Mouse (Mus musculus) neural tube, embryonic 14.5 days (tissue): ENCODE results near the gene Arhgef19. TPM values are rescaled to one million over a fixed set of nuclear protein-coding genes. Genes with fewer than 3 reads are reported as not detected.
A peak's percentile ranks its signal among the peaks of the same experiment; 100 is the strongest.

ENCODE experiments used
- ATAC-seq: fragments of 200-750 bp; cut with Nextera tagmentation; 2 replicates; pipeline ENCODE4 v1.8.0; 2017; ENCODE audit warnings: low read depth, mild to moderate bottlenecking, moderate TSS enrichment, moderate library complexity
- H3K27ac ChIP-seq: fragments of 300-500 bp; sonication (generic); 2 replicates; pipeline ENCODE4 v1.5.1; 2014; ENCODE audit warnings: low read depth, mild to moderate bottlenecking, control low read depth, low read length, moderate library complexity, mixed read lengths
- H3K27me3 ChIP-seq: fragments of 300-500 bp; sonication (generic); 2 replicates; pipeline ENCODE4 v1.6.1; 2014; ENCODE audit warnings: low read length; ENCODE audit not compliant: control insufficient read depth, insufficient read depth
- H3K36me3 ChIP-seq: fragments of 300-500 bp; sonication (generic); 2 replicates; pipeline ENCODE4 v1.6.1; 2014; ENCODE audit warnings: low read length, mixed read lengths; ENCODE audit not compliant: control insufficient read depth, insufficient read depth
- H3K4me1 ChIP-seq: fragments of 300-500 bp; sonication (generic); 2 replicates; pipeline ENCODE4 v1.6.1; 2014; ENCODE audit warnings: low read length; ENCODE audit not compliant: control insufficient read depth, insufficient read depth
- H3K4me2 ChIP-seq: fragments of 300-500 bp; sonication (generic); 2 replicates; pipeline ENCODE4 v1.6.1; 2014; ENCODE audit warnings: mild to moderate bottlenecking, low read depth, low read length, control low read depth
- H3K4me3 ChIP-seq: fragments of 300-500 bp; sonication (generic); 2 replicates; pipeline ENCODE4 v1.5.1; 2014; ENCODE audit warnings: low read depth, low read length, control low read depth, mixed read lengths
- H3K9ac ChIP-seq: fragments of 300-500 bp; sonication (generic); replicated peaks from 2 replicates; pipeline ENCODE4 v1.6.1; 2014; ENCODE audit warnings: low read depth, mild to moderate bottlenecking, control low read depth, low read length, mixed read lengths
- H3K9me3 ChIP-seq: fragments of 300-500 bp; sonication (generic); 2 replicates; pipeline ENCODE4 v1.6.1; 2016; ENCODE audit warnings: low read length; ENCODE audit not compliant: control insufficient read depth
- WGBS: fragments of 180-500 bp; shearing (Covaris S2); extraction: QIAGEN DNeasy Blood & Tissue Kit; methylation state at CpG from one replicate; pipeline ENCODE4 v1.1.7; 2014; 5-methylcytosine and 5-hydroxymethylcytosine counted together
- polyA plus RNA-seq: library from polyadenylated mRNA; unstranded; fragments of >200 nt; fragmentation: Nextera tagmentation; extraction: Ambion mirVana; gene quantifications from 2 replicates; pipeline ENCODE4 v1.2.1, GENCODE M21; 2014

The Arhgef19 gene
- polyA plus RNA-seq, 1 experiment from 2014 or later, result 0.68 TPM

GRCm38 (mm10) chr4:141297934-141298333, 58.6 kb downstream of the Arhgef19 start:
- peaks cover 7% of the 10 kb centered on the region for H3K4me1 ChIP-seq
- peaks cover 24% of the 10 kb centered on the region for H3K27me3 ChIP-seq
- ATAC-seq, result no peak
- no peak overlapping the region for H3K4me2 ChIP-seq
- 17% methylated on average over 7 of the region's 7 CpGs for WGBS
- no peak overlapping the region for H3K4me3 ChIP-seq
- H3K27ac ChIP-seq, result no peak overlapping the region
- no peaks in the 10 kb centered on the region for H3K9me3 ChIP-seq
- no peaks in the 10 kb centered on the region for H3K36me3 ChIP-seq
- no peak overlapping the region for H3K9ac ChIP-seq

DNA sequence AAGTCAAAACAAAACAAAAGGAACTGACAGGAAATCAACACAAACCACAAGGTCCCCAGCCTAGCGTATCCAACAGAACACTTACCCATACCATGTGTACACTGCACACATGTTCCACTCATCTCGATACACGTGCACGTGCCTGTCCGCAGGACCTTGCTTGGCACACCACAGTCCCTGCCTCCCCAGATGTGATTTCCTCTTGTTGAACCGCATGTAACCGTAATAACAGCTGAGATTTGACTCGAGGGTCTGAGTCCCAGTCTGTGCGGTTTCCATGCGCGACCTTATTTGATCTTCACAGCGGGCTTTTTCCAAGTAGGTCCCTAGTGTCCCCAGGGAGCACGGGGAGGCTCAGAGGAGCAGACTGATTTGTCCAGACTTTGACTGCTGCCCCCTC, 60.1 kb downstream of the Arhgef19 start:
- H3K9ac ChIP-seq, result no peak overlapping the region
- H3K9me3 ChIP-seq, result no peaks in the 10 kb centered on the region
- H3K4me2 ChIP-seq, result no peak overlapping the region
- H3K4me1 ChIP-seq, result peaks cover 7% of the 10 kb centered on the region
- no peak overlapping the region for H3K27ac ChIP-seq
- no peak for ATAC-seq
- H3K4me3 ChIP-seq, result no peak overlapping the region
- peaks cover 24% of the 10 kb centered on the region for H3K27me3 ChIP-seq
- 74% methylated on average over 13 of the region's 13 CpGs for WGBS
- no peaks in the 10 kb centered on the region for H3K36me3 ChIP-seq

DNA sequence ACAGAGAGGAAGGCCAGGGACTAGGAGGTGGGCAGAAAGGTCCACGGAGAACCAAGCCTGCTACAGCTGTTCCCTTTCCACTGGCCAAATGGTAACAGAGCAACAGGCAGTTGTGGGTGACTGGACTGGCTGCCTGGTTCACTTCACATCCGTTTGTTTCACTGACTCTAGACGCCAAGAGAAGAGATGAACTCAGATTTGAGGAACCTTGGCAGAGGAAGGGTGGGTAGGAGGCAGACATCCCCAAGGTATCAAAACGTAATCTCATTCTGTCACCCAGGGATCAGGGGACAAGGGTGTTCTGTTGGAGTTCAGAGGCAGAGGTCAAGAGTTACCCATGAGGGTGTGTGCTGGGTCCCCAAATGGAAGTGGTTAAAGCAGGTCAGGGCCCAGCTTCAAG, 60.9 kb downstream of the Arhgef19 start:
- H3K27me3 ChIP-seq, result peaks cover 24% of the 10 kb centered on the region
- no peak for ATAC-seq
- no peak overlapping the region for H3K27ac ChIP-seq
- H3K9ac ChIP-seq, result no peak overlapping the region
- no peak overlapping the region for H3K4me3 ChIP-seq
- WGBS, result 77% methylated on average over 4 of the region's 4 CpGs
- H3K9me3 ChIP-seq, result no peaks in the 10 kb centered on the region
- H3K4me2 ChIP-seq, result no peak overlapping the region
- peaks cover 7% of the 10 kb centered on the region for H3K4me1 ChIP-seq
- H3K36me3 ChIP-seq, result no peaks in the 10 kb centered on the region

DNA sequence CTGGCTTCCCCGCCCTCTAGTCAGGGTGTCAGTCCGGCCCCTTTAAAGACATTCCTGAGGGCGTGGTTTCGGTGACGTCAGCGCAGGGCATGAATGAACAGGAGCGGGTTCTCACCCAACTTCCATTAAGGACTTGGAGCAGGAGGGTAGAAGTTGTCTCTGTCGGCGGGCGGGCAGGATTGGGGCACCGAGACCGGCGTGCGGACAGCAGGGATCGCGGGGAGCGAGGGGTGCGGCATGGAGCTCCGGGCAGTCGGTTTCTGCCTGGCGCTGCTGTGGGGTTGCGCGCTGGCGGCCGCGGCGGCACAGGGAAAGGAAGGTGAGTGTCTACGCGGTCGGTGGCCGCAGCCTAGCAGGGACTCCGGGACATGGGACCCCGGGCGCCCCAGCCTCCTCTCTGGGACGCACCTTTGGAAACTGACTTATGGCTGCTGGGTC, 61.8 kb downstream of the Arhgef19 start, which contains the start of gene Epha2:
Gene Epha2, plus strand, starts transcription at position 125 of the 438 bp plus-strand sequence.
- H3K9me3 ChIP-seq, result no peaks in the 10 kb centered on the region
- H3K9ac ChIP-seq, result peak within 1 kb of the TSS; percentile 51
- peak; percentile 69 for ATAC-seq
- no peak within 1 kb of the TSS for H3K27ac ChIP-seq
- H3K4me3 ChIP-seq, result peak within 1 kb of the TSS; percentile 55
- no peaks in the 10 kb centered on the region for H3K36me3 ChIP-seq
- peaks cover 20% of the 10 kb centered on the region for H3K27me3 ChIP-seq
- WGBS, result 0% methylated on average over 35 of the region's 35 CpGs
- H3K4me1 ChIP-seq, result peaks cover 7% of the 10 kb centered on the region
- H3K4me2 ChIP-seq, result peak within 1 kb of the TSS; percentile 98

GRCm38 (mm10) chr4:141301591-141302427, 62.5 kb downstream of the Arhgef19 start:
- Histone ChIP-seq H3K27me3 (peaks cover 20% of the 10 kb centered on the region), H3K9me3 (no peaks in the 10 kb centered on the region), H3K4me2 (peak overlapping the region; percentile 98), H3K36me3 (no peaks in the 10 kb centered on the region), H3K4me3 (peak overlapping the region; percentile 55), H3K27ac (no peak overlapping the region), H3K9ac (peak overlapping the region; percentile 51), H3K4me1 (peaks cover 7% of the 10 kb centered on the region)
- WGBS, result under 1% methylated on average over 41 of the region's 51 CpGs
- no peak for ATAC-seq

GRCm38 (mm10) chr4:141302428-141303401, 63.4 kb downstream of the Arhgef19 start:
- no peaks in the 10 kb centered on the region for H3K9me3 ChIP-seq
- H3K4me1 ChIP-seq, result peaks cover 7% of the 10 kb centered on the region
- peak overlapping the region; percentile 55 for H3K4me3 ChIP-seq
- no peaks in the 10 kb centered on the region for H3K36me3 ChIP-seq
- H3K4me2 ChIP-seq, result peak overlapping the region; percentile 98; the same call in 1 of the 2 replicates
- peaks cover 16% of the 10 kb centered on the region for H3K27me3 ChIP-seq
- WGBS, result 15% methylated on average over 27 of the region's 27 CpGs
- no peak overlapping the region for H3K27ac ChIP-seq
- no peak for ATAC-seq
- 0 out of 2 replicates have a peak overlapping the region, but pooled peaks have one; percentile 25 for H3K9ac ChIP-seq

GRCm38 (mm10) chr4:141303402-141304222, 64.3 kb downstream of the Arhgef19 start:
- H3K27ac ChIP-seq, result no peak overlapping the region
- no peaks in the 10 kb centered on the region for H3K9me3 ChIP-seq
- no peak for ATAC-seq
- H3K36me3 ChIP-seq, result no peaks in the 10 kb centered on the region
- 41% methylated on average over 7 of the region's 7 CpGs for WGBS
- H3K4me2 ChIP-seq, result no peak overlapping the region
- H3K4me1 ChIP-seq, result peaks cover 7% of the 10 kb centered on the region
- no peak overlapping the region for H3K9ac ChIP-seq
- peaks cover 16% of the 10 kb centered on the region for H3K27me3 ChIP-seq
- no peak overlapping the region for H3K4me3 ChIP-seq

GRCm38 (mm10) chr4:141304223-141304611, 64.9 kb downstream of the Arhgef19 start:
- no peak overlapping the region for H3K27ac ChIP-seq
- H3K4me3 ChIP-seq, result no peak overlapping the region
- H3K9ac ChIP-seq, result no peak overlapping the region
- ATAC-seq, result no peak
- peaks cover 7% of the 10 kb centered on the region for H3K4me1 ChIP-seq
- no peaks in the 10 kb centered on the region for H3K36me3 ChIP-seq
- WGBS, result 90% methylated on average over 4 of the region's 4 CpGs
- no peaks in the 10 kb centered on the region for H3K9me3 ChIP-seq
- H3K4me2 ChIP-seq, result no peak overlapping the region
- peaks cover 16% of the 10 kb centered on the region for H3K27me3 ChIP-seq
